Mouse (Mus musculus): ENCODE results near the gene Mt4. TPM values are rescaled to one million over a fixed set of nuclear protein-coding genes. Genes with fewer than 3 reads are reported as not detected.
A peak's percentile ranks its signal among the peaks of the same experiment; 100 is the strongest.

Gene Mt4
- polyA plus RNA-seq (2014; fragmentation: Nextera tagmentation; extraction: Ambion mirVana): not detected in 2 replicates

GRCm38 (mm10) chr8:94136933-94137332 is at the start of gene Mt4:
Gene Mt4, plus strand, starts transcription at chr8:94137197.
- DNase-seq (ENCODE audit: low spot score) (no peak), ATAC-seq (no peak)
- no peaks in the 10 kb centered on the region for H3K9me3 ChIP-seq (replicated peaks; ENCODE audit: control insufficient read depth, low read length)
- H3K9ac ChIP-seq (ENCODE audit: low read length): no peak within 1 kb of the TSS
- WGBS: 64% methylated on average over 6 of the region's 6 CpGs
- no peaks in the 10 kb centered on the region for H3K27me3 ChIP-seq (replicated peaks; ENCODE audit: control insufficient read depth, insufficient read depth, low read length)
- H3K4me1 ChIP-seq (ENCODE audit: control insufficient read depth, insufficient read depth, low read length): no peaks in the 10 kb centered on the region
- H3K27ac ChIP-seq (ENCODE audit: low read depth, low read length): no peak within 1 kb of the TSS
- no peak within 1 kb of the TSS for H3K4me3 ChIP-seq (ENCODE audit: low read depth, low read length)
- no peak within 1 kb of the TSS for H3K4me2 ChIP-seq (ENCODE audit: low read length)
- no peaks in the 10 kb centered on the region for H3K36me3 ChIP-seq (ENCODE audit: control insufficient read depth, insufficient read depth, low read length)

DNA sequence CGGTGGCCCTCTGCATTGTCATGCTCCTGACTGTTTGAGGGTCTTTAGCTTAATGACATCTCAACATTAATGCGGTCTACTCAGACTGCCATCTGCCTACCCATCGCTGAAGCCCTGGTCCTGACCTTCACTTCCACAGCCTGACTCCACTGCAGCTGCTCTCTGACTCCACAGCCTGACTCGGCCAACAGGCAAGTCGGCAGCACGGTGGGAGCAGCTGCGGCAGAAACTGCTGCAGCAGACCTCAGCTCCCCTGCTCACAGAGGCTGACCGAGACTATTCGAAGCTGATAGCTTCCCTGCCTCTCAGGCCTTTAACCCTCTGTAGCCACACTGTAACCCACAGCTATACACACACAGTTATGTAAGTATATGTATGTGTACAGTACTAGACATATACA is 49.0 kb upstream of the Mt4 start:
- Histone ChIP-seq H3K4me2 (ENCODE audit: low read length) (no peak overlapping the region), H3K4me1 (ENCODE audit: control insufficient read depth, insufficient read depth, low read length) (no peaks in the 10 kb centered on the region), H3K36me3 (ENCODE audit: control insufficient read depth, insufficient read depth, low read length) (peaks cover 25% of the 10 kb centered on the region), H3K27me3 (replicated peaks; ENCODE audit: control insufficient read depth, insufficient read depth, low read length) (no peaks in the 10 kb centered on the region), H3K9me3 (replicated peaks; ENCODE audit: control insufficient read depth, low read length) (no peaks in the 10 kb centered on the region), H3K9ac (ENCODE audit: low read length) (no peak overlapping the region), H3K27ac (ENCODE audit: low read depth, low read length) (no peak overlapping the region), H3K4me3 (ENCODE audit: low read depth, low read length) (no peak overlapping the region)
- DNase-seq (ENCODE audit: low spot score): no peak
- WGBS: 83% methylated on average over 9 of the region's 9 CpGs
- no peak for ATAC-seq

DNA sequence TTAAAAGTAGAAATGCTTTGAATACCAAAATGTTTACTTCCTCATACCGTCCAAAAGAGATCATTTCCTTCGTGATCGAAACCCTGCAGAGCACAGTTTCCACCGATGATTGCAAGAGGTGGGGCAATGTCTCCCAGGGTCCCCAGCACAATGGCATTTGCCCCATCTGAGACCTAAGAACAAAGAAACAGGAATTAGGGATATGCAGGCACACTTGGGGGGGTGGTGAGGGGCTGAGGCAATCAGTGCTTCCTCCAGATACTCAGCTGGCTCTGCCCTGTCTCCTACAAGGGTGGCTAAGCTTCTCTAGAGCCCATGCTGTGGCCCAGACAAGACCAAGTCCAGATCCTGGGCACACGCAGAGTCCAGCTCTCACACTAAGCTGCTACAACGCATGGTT is 47.3 kb upstream of the Mt4 start:
- DNase-seq (ENCODE audit: low spot score): no peak
- ATAC-seq: no peak
- Histone ChIP-seq H3K9ac (ENCODE audit: low read length) (no peak overlapping the region), H3K27me3 (replicated peaks; ENCODE audit: control insufficient read depth, insufficient read depth, low read length) (no peaks in the 10 kb centered on the region), H3K27ac (ENCODE audit: low read depth, low read length) (no peak overlapping the region), H3K9me3 (replicated peaks; ENCODE audit: control insufficient read depth, low read length) (no peaks in the 10 kb centered on the region), H3K4me2 (ENCODE audit: low read length) (no peak overlapping the region), H3K36me3 (ENCODE audit: control insufficient read depth, insufficient read depth, low read length) (peaks cover 25% of the 10 kb centered on the region), H3K4me3 (ENCODE audit: low read depth, low read length) (no peak overlapping the region), H3K4me1 (ENCODE audit: control insufficient read depth, insufficient read depth, low read length) (no peaks in the 10 kb centered on the region)
- 67% methylated on average over 6 of the region's 6 CpGs for whole genome bisulfite sequencing

GRCm38 (mm10) chr8:94092848-94093247 is 44.1 kb upstream of the Mt4 start:
- DNase-seq (ENCODE audit: low spot score): no peak
- Histone ChIP-seq H3K36me3 (ENCODE audit: control insufficient read depth, insufficient read depth, low read length) (peaks cover 8% of the 10 kb centered on the region; the same call in 1 of the 2 replicates), H3K4me2 (ENCODE audit: low read length) (no peak overlapping the region), H3K27me3 (replicated peaks; ENCODE audit: control insufficient read depth, insufficient read depth, low read length) (no peaks in the 10 kb centered on the region), H3K9me3 (replicated peaks; ENCODE audit: control insufficient read depth, low read length) (no peaks in the 10 kb centered on the region), H3K4me3 (ENCODE audit: low read depth, low read length) (no peak overlapping the region), H3K4me1 (ENCODE audit: control insufficient read depth, insufficient read depth, low read length) (peaks cover 5% of the 10 kb centered on the region; the same call in 1 of the 2 replicates), H3K27ac (ENCODE audit: low read depth, low read length) (no peak overlapping the region), H3K9ac (ENCODE audit: low read length) (no peak overlapping the region)
- 91% methylated on average over 9 of the region's 9 CpGs for WGBS
- ATAC-seq: no peak

- DNase-seq (ENCODE audit: low spot score): no peak
- Histone ChIP-seq H3K9ac (ENCODE audit: low read length) (no peak overlapping the region), H3K27me3 (replicated peaks; ENCODE audit: control insufficient read depth, insufficient read depth, low read length) (no peaks in the 10 kb centered on the region), H3K27ac (ENCODE audit: low read depth, low read length) (no peak overlapping the region), H3K4me2 (ENCODE audit: low read length) (no peak overlapping the region), H3K4me3 (ENCODE audit: low read depth, low read length) (no peak overlapping the region), H3K4me1 (ENCODE audit: control insufficient read depth, insufficient read depth, low read length) (peaks cover 12% of the 10 kb centered on the region), H3K9me3 (replicated peaks; ENCODE audit: control insufficient read depth, low read length) (no peaks in the 10 kb centered on the region), H3K36me3 (ENCODE audit: control insufficient read depth, insufficient read depth, low read length) (no peaks in the 10 kb centered on the region)
- no peak for ATAC-seq
- 86% methylated on average over 6 of the region's 6 CpGs for WGBS
Observed at GRCm38 (mm10) chr8:94094281-94094680, 42.7 kb upstream of the Mt4 start.

GRCm38 (mm10) chr8:94098081-94098974 is 38.7 kb upstream of the Mt4 start, which contains the start of gene Bbs2:
Gene Bbs2, minus strand, starts transcription at chr8:94098928.
- ATAC-seq: peak; percentile 99
- WGBS: 1% methylated on average over 61 of the region's 61 CpGs
- Histone ChIP-seq H3K36me3 (ENCODE audit: control insufficient read depth, insufficient read depth, low read length) (no peaks in the 10 kb centered on the region), H3K4me3 (ENCODE audit: low read depth, low read length) (peak within 1 kb of the TSS; percentile 40), H3K9ac (ENCODE audit: low read length) (peak within 1 kb of the TSS; percentile 82), H3K27ac (ENCODE audit: low read depth, low read length) (peak within 1 kb of the TSS; percentile 99), H3K4me1 (ENCODE audit: control insufficient read depth, insufficient read depth, low read length) (peaks cover 12% of the 10 kb centered on the region), H3K27me3 (replicated peaks; ENCODE audit: control insufficient read depth, insufficient read depth, low read length) (no peaks in the 10 kb centered on the region), H3K9me3 (replicated peaks; ENCODE audit: control insufficient read depth, low read length) (no peaks in the 10 kb centered on the region), H3K4me2 (ENCODE audit: low read length) (peak within 1 kb of the TSS; percentile 73)
- DNase-seq (ENCODE audit: low spot score): peak; percentile 100

DNA sequence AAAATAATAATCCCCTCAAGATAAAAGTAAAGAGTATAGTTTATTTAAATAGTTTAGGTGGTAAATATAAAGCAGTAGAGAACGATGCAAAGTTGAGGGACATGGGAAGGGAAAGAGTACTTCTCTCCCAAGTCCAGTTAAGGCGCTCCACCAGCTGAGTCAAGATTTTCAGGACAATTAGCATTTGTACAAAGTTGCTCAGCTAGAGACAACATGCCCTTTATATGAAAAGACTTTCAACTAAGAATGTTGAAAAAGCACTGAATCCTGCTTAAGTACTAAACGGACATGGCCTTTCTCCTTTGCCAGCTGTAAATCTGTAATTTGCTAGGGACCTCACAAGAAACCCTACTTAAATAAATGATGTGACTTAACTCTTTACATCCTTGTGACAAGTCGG is 38.0 kb upstream of the Mt4 start:
- Histone ChIP-seq H3K4me3 (ENCODE audit: low read depth, low read length) (peak overlapping the region; percentile 40), H3K9me3 (replicated peaks; ENCODE audit: control insufficient read depth, low read length) (no peaks in the 10 kb centered on the region), H3K4me1 (ENCODE audit: control insufficient read depth, insufficient read depth, low read length) (peaks cover 12% of the 10 kb centered on the region), H3K9ac (ENCODE audit: low read length) (peak overlapping the region; percentile 82), H3K27me3 (replicated peaks; ENCODE audit: control insufficient read depth, insufficient read depth, low read length) (no peaks in the 10 kb centered on the region), H3K4me2 (ENCODE audit: low read length) (peak overlapping the region; percentile 73), H3K36me3 (ENCODE audit: control insufficient read depth, insufficient read depth, low read length) (no peaks in the 10 kb centered on the region), H3K27ac (ENCODE audit: low read depth, low read length) (peak overlapping the region; percentile 99)
- ATAC-seq (no peak; the same call in 1 of the 2 replicates), DNase-seq (ENCODE audit: low spot score) (peak; percentile 48)
- WGBS: 27% methylated on average over 4 of the region's 4 CpGs

- Histone ChIP-seq H3K9me3 (replicated peaks; ENCODE audit: control insufficient read depth, low read length) (no peaks in the 10 kb centered on the region), H3K9ac (ENCODE audit: low read length) (no peak overlapping the region), H3K4me2 (ENCODE audit: low read length) (no peak overlapping the region), H3K36me3 (ENCODE audit: control insufficient read depth, insufficient read depth, low read length) (no peaks in the 10 kb centered on the region), H3K4me1 (ENCODE audit: control insufficient read depth, insufficient read depth, low read length) (peaks cover under 1% of the 10 kb centered on the region; the same call in 1 of the 2 replicates), H3K27ac (ENCODE audit: low read depth, low read length) (no peak overlapping the region), H3K27me3 (replicated peaks; ENCODE audit: control insufficient read depth, insufficient read depth, low read length) (no peaks in the 10 kb centered on the region), H3K4me3 (ENCODE audit: low read depth, low read length) (no peak overlapping the region)
- DNase-seq (ENCODE audit: low spot score) (peak; percentile 61), ATAC-seq (no peak)
- WGBS: 51% methylated on average over 5 of the region's 5 CpGs
Observed at GRCm38 (mm10) chr8:94104146-94104545, 32.9 kb upstream of the Mt4 start.

DNA sequence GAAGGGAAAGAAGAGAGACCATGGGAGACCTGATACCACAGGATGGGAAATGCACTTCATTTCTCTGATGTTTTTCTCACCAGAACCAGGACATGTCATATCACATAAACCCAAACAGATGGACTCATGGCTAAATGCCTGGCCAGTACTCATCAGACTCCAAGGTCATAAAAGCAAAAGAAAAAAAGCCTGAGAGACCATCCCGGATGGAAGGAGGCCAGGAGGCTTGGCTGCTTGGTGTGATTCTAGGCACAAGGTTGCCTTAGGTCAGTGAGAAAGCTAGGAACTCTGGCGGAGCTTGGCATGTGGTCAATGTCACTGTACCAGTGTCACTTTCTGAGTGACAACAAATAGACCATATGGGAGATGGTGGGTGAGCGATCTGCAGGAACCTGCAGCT is 29.1 kb upstream of the Mt4 start:
- H3K27me3 ChIP-seq (replicated peaks; ENCODE audit: control insufficient read depth, insufficient read depth, low read length): no peaks in the 10 kb centered on the region
- H3K4me2 ChIP-seq (ENCODE audit: low read length): no peak overlapping the region
- no peaks in the 10 kb centered on the region for H3K4me1 ChIP-seq (ENCODE audit: control insufficient read depth, insufficient read depth, low read length)
- no peak overlapping the region for H3K4me3 ChIP-seq (ENCODE audit: low read depth, low read length)
- DNase-seq (ENCODE audit: low spot score): no peak
- H3K36me3 ChIP-seq (ENCODE audit: control insufficient read depth, insufficient read depth, low read length): no peaks in the 10 kb centered on the region
- H3K9ac ChIP-seq (ENCODE audit: low read length): no peak overlapping the region
- H3K27ac ChIP-seq (ENCODE audit: low read depth, low read length): no peak overlapping the region
- ATAC-seq: no peak
- WGBS: 89% methylated on average over 3 of the region's 3 CpGs
- no peaks in the 10 kb centered on the region for H3K9me3 ChIP-seq (replicated peaks; ENCODE audit: control insufficient read depth, low read length)

Measured in forebrain, embryonic 14.5 days (tissue).